In genomic region chr2:13855510-13855909, GRCm38 (mm10) we compare ENCODE assay signal across 9 mouse cellular contexts.
A peak's percentile ranks its signal among the peaks of the same experiment; 100 is the strongest.
DNase-seq lines count a peak whose midpoint lies in the region; ATAC-seq and TF ChIP-seq lines count a peak whose summit lies in the region.
"Had no signal": no experiment of that assay in that cellular context is flagged by ENCODE, and none has a peak within 500 bp of the region (broad histone marks: within the 10 kb centered on the region; RNA-seq: fewer than 3 reads in every experiment).

No protein-coding gene starts in this region.

- no peaks in the 10 kb centered on the region for H3K4me1 ChIP-seq in cerebellum, adult 2 months (ENCODE audit: control insufficient read depth, insufficient read depth, low read length)

- TF ChIP-seq POLR2A in cerebellum, adult 2 months (IDR thresholded peaks at IDR 0.05; ENCODE audit: borderline replicate concordance, insufficient read depth, low read length), result no peak

- no peak overlapping the region for H3K4me3 ChIP-seq in cerebellum, adult 2 months (replicated peaks; ENCODE audit: insufficient read depth, low read depth, low read length)
- H3K4me3 ChIP-seq: megakaryocyte, embryonic 14.5 days had no signal

- DNase-seq in adrenal gland, adult 18-20 months (ENCODE audit: low spot score in 2 of 2), result peak; percentile 5 to 26
- no peak for DNase-seq in adrenal gland, adult 2 months
- peak; percentile 10 to 12 for DNase-seq in layer of hippocampus, postnatal 10 days (ENCODE audit: low spot score in 2 of 2)
- DNase-seq in layer of hippocampus, postnatal 36 days, result no peak
- DNase-seq in MEL-GATA-1-ER (ENCODE audit: extremely low read depth, low read depth), result peak; percentile 11
- DNase-seq in cerebellum, adult 2 months, result no peak
- DNase-seq in gastrocnemius, postnatal 4 days (ENCODE audit: low spot score in 2 of 2), result no peak

- TF ChIP-seq CTCF in cerebellum, adult 2 months (IDR thresholded peaks at IDR 0.05; ENCODE audit: borderline replicate concordance, insufficient read depth, low read depth, low read length), result no peak

- WGBS in cerebellum, adult 2 months, result 67% methylated on average over 3 of the region's 3 CpGs

- ATAC-seq in granulocyte monocyte progenitor cell, adult 5-6 weeks (replicated peaks; ENCODE audit: poor library complexity, severe bottlenecking), result peak; percentile 44; the same call in 1 of the 2 replicates

- no peaks in the 10 kb centered on the region for H3K27me3 ChIP-seq in cerebellum, adult 2 months (ENCODE audit: control insufficient read depth, insufficient read depth, low read length)
- H3K27me3 ChIP-seq: megakaryocyte, embryonic 14.5 days had no signal

- no peak overlapping the region for H3K27ac ChIP-seq in cerebellum, adult 2 months (ENCODE audit: insufficient read depth, low read length)

Comparison
In these comparisons a context has a peak if more than half of its experiments do, and no peak if none do; other contexts are left out.
1. DNase-seq: peak in adrenal gland, adult 18-20 months (2 of 2), layer of hippocampus, postnatal 10 days (2 of 2) and MEL-GATA-1-ER (single experiment); none in adrenal gland, adult 2 months (single experiment), layer of hippocampus, postnatal 36 days (0 of 2), cerebellum, adult 2 months (0 of 2) and gastrocnemius, postnatal 4 days (0 of 2).